Mouse (Mus musculus) intestine, embryonic 14.5 days (tissue): ENCODE measurements at regions not wholly inside any gene's neighbourhood (a gene's known extent, or its start where the extent isn't known, plus 50 kb on each side); places are given as distances from the start of the nearest gene placed in this dataset.

Experiments
- ATAC-seq: fragments of 200-750 bp; cut with Nextera tagmentation; replicated peaks from 2 replicates; pipeline ENCODE4 v1.8.0; 2017; ENCODE audit warnings: low read depth, moderate number of reproducible peaks, moderate TSS enrichment, moderate library complexity; ENCODE audit not compliant: low FRiP score, low TSS enrichment
- DNase-seq: peaks from one replicate; pipeline ENCODE4 v3.0.0-alpha.2; 2018; ENCODE audit warnings: low spot score
- H3K27ac ChIP-seq: fragments of 300-500 bp; sonication (generic); 2 replicates; pipeline ENCODE4 v1.5.1; 2014; ENCODE audit warnings: low read depth, mild to moderate bottlenecking, control low read depth
- H3K27me3 ChIP-seq: fragments of 300-500 bp; sonication (generic); replicated peaks from 2 replicates; pipeline ENCODE4 v1.6.1; 2014; ENCODE audit warnings: low read length, control low read depth; ENCODE audit not compliant: control insufficient read depth, insufficient read depth
- H3K36me3 ChIP-seq: fragments of 300-500 bp; sonication (generic); 2 replicates; pipeline ENCODE4 v1.6.1; 2014; ENCODE audit warnings: low read length, control low read depth; ENCODE audit not compliant: control insufficient read depth, insufficient read depth
- H3K4me1 ChIP-seq: fragments of 300-500 bp; sonication (generic); replicated peaks from 2 replicates; pipeline ENCODE4 v1.6.1; 2014; ENCODE audit warnings: low read length, control low read depth, mixed read lengths; ENCODE audit not compliant: control insufficient read depth, insufficient read depth
- H3K4me2 ChIP-seq: fragments of 300-500 bp; sonication (generic); 2 replicates; pipeline ENCODE4 v1.6.1; 2014; ENCODE audit warnings: low read length
- H3K4me3 ChIP-seq: fragments of 300-500 bp; sonication (generic); 2 replicates; pipeline ENCODE4 v1.5.1; 2014; ENCODE audit warnings: low read depth, low read length, control low read depth, mixed read lengths
- H3K9ac ChIP-seq: fragments of 300-500 bp; sonication (generic); 2 replicates; pipeline ENCODE4 v1.6.1; 2014; ENCODE audit warnings: mild to moderate bottlenecking, low read length
- H3K9me3 ChIP-seq: fragments of 300-500 bp; sonication (generic); 2 replicates; pipeline ENCODE4 v1.6.1; 2016; ENCODE audit warnings: low read length, control low read depth; ENCODE audit not compliant: control insufficient read depth
- WGBS: fragments of 180-500 bp; shearing (Covaris S2); extraction: QIAGEN DNeasy Blood & Tissue Kit; methylation state at CpG from one replicate; pipeline ENCODE4 v1.1.7; 2014; 5-methylcytosine and 5-hydroxymethylcytosine counted together

DNA sequence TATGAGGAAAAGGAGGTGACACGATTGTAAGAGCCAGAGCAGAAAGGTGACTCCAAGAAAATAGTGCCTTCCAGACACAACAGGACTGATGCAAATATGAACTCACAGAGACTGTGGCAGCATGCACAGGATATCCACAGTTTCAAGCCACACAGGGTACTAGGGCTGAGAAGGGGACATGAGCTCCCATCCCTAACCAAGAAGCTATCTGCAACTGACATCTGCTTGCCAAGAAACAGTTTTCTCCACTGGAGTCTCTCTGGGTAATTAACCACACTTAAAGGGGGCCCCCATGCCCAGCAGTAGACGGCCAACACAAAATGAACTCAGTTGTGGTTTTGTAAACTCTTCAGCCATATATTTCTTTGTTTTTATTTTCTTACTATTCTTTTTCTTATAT is 176.1 kb downstream of the Gm11361 start:
- H3K4me2 ChIP-seq = no peak overlapping the region
- H3K9me3 ChIP-seq = no peaks in the 10 kb centered on the region
- H3K4me1 ChIP-seq = no peaks in the 10 kb centered on the region
- H3K27me3 ChIP-seq = no peaks in the 10 kb centered on the region
- no peaks in the 10 kb centered on the region for H3K36me3 ChIP-seq
- no peak overlapping the region for H3K27ac ChIP-seq
- no peak overlapping the region for H3K4me3 ChIP-seq
- ATAC-seq = no peak
- H3K9ac ChIP-seq = no peak overlapping the region
- no peak for DNase-seq
- 71% methylated on average over 2 of the region's 2 CpGs for WGBS

DNA sequence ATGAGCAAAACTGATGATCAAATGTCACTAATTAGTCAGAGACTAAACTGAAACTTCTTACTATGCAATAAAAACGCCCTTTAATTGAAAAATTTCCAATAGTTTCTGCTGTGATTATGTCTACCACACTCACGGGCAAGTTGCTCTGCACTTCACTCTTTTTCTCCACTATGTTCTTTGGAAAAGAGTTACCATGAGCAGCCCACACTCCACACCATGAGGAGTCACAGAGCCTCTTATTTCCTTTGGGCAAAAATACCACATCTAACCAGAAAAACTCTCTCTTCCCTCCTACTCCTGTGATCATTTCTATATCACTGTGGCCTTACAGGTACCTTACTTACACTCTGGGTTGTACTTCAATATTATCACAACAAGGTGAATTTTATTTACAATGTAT is 174.7 kb downstream of the Gm11361 start:
- no peak for DNase-seq
- H3K4me3 ChIP-seq = no peak overlapping the region
- H3K4me2 ChIP-seq = no peak overlapping the region
- H3K36me3 ChIP-seq = no peaks in the 10 kb centered on the region
- H3K27me3 ChIP-seq = no peaks in the 10 kb centered on the region
- H3K9me3 ChIP-seq = no peaks in the 10 kb centered on the region
- no peak for ATAC-seq
- 80% methylated on average over 2 of the region's 2 CpGs for WGBS
- H3K4me1 ChIP-seq = no peaks in the 10 kb centered on the region
- no peak overlapping the region for H3K9ac ChIP-seq
- no peak overlapping the region for H3K27ac ChIP-seq

DNA sequence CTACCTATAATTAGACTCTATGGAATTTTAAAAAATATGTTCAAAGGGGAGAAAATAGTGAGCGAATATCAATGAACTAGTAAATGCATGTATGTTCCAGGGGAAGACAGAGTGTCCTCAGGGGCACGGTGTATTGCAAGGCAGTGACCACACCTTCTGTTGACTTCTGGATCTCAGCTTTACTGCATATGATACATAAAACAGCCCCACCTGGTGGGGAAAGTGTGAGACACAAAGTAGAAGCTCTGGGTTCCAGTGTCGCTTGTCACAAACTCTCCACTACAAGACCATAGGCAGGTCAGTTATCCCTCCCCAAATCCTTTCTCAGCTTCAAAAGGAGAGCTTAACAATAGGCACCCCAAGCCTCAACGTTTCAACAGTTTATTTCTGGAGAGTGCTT is 168.8 kb downstream of the Gm11361 start:
- H3K4me3 ChIP-seq = no peak overlapping the region
- H3K27ac ChIP-seq = no peak overlapping the region
- no peak overlapping the region for H3K4me2 ChIP-seq
- H3K27me3 ChIP-seq = no peaks in the 10 kb centered on the region
- no peak overlapping the region for H3K9ac ChIP-seq
- peaks cover 7% of the 10 kb centered on the region; the same call in 1 of the 2 replicates for H3K4me1 ChIP-seq
- DNase-seq (no peak), ATAC-seq (no peak)
- H3K9me3 ChIP-seq = no peaks in the 10 kb centered on the region
- 77% methylated on average over 4 of the region's 4 CpGs for WGBS
- no peaks in the 10 kb centered on the region for H3K36me3 ChIP-seq

DNA sequence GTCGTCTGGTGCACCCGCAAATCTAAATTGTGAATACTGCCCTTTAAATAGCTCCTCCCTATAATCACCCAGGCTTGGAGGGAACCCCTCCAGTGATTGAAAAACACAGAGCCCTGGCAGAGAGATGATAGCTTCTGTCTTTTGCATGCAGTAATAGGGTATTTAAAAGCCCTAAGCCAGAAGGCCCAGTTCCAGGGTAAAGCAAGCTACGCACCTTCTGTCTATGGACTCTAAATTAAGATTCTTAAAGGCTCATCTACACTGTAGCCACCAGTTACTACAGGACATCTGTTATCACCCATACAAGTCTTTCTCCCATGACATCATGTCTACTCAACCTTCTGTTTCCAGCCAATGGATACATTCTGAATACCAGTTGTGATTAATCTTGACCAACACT is 167.8 kb downstream of the Gm11361 start:
- H3K4me1 ChIP-seq = peaks cover 7% of the 10 kb centered on the region; the same call in 1 of the 2 replicates
- no peaks in the 10 kb centered on the region for H3K9me3 ChIP-seq
- H3K9ac ChIP-seq = no peak overlapping the region
- no peak overlapping the region for H3K27ac ChIP-seq
- DNase-seq = no peak
- no peaks in the 10 kb centered on the region for H3K36me3 ChIP-seq
- WGBS = 54% methylated on average over 3 of the region's 3 CpGs
- no peak overlapping the region for H3K4me2 ChIP-seq
- H3K27me3 ChIP-seq = no peaks in the 10 kb centered on the region
- ATAC-seq = no peak
- H3K4me3 ChIP-seq = no peak overlapping the region

DNA sequence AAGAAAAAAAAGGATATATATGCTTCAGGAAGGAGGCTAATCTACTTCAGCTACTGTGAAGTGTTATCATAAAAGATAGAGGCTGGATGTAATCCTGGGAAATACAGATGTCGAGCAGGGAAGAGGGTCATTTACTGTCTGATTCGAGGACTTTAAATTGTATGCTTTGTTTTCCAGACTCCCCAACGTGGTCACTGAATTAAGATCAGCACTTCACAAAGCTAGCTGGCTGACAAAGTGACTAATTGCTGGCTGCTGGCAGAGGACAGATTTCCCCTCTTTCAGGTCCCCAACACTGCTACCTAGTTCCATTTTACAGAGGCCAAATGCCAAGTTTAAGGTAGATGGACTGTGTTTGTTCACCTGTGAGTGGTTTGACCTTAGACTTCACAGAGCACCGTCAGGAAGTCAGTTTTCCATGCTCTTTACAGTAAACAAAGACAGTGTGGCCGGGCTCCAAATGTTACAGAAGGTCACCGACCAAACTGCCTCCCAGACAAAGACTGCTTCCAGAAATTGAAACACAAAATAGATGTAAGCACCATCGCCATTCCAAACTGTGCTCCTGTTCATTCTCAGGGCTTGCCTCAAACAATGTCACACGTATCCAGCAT is 167.2 kb downstream of the Gm11361 start:
- ATAC-seq (no peak), DNase-seq (no peak)
- Histone ChIP-seq H3K9me3 (no peaks in the 10 kb centered on the region), H3K27ac (no peak overlapping the region), H3K9ac (no peak overlapping the region), H3K27me3 (no peaks in the 10 kb centered on the region), H3K4me1 (peaks cover 10% of the 10 kb centered on the region; the same call in 1 of the 2 replicates), H3K4me3 (no peak overlapping the region), H3K4me2 (no peak overlapping the region), H3K36me3 (no peaks in the 10 kb centered on the region)
- 19% methylated on average over 8 of the region's 8 CpGs for WGBS

DNA sequence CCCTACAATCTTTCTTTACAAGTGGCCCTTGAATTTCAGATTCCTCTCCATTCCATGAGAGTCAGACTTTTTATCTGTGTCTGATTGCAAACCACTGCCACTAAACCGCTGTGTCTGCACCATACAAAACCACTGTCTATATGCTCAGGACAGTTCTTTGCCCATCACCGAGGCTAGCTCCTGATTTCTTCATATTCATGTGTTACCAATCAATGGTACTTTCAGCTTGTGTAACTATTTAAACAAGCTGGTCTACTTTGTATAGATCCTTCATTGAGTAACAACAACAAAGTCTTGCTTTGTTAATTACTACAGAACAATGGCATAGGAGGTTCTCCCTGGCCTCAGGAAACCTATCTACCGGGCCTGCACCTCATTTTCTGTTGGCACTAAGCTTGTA is 164.0 kb downstream of the Gm11361 start:
- no peaks in the 10 kb centered on the region for H3K36me3 ChIP-seq
- H3K4me1 ChIP-seq = peaks cover 37% of the 10 kb centered on the region
- H3K27me3 ChIP-seq = no peaks in the 10 kb centered on the region
- no peak overlapping the region for H3K4me3 ChIP-seq
- WGBS = 83% methylated on average over 3 of the region's 3 CpGs
- ATAC-seq = no peak
- H3K9ac ChIP-seq = no peak overlapping the region
- H3K4me2 ChIP-seq = no peak overlapping the region
- H3K27ac ChIP-seq = no peak overlapping the region
- no peak for DNase-seq
- no peaks in the 10 kb centered on the region for H3K9me3 ChIP-seq

GRCm38 (mm10) chr13:28420636-28421035 is 163.3 kb downstream of the Gm11361 start:
- Histone ChIP-seq H3K36me3 (no peaks in the 10 kb centered on the region), H3K4me3 (no peak overlapping the region), H3K27ac (no peak overlapping the region), H3K4me1 (peaks cover 43% of the 10 kb centered on the region), H3K4me2 (no peak overlapping the region), H3K9me3 (no peaks in the 10 kb centered on the region), H3K27me3 (no peaks in the 10 kb centered on the region), H3K9ac (no peak overlapping the region)
- DNase-seq (no peak), ATAC-seq (no peak)
- 84% methylated on average over 3 of the region's 3 CpGs for WGBS

GRCm38 (mm10) chr13:28419950-28420381 is 162.6 kb downstream of the Gm11361 start:
- 61% methylated on average over 16 of the region's 16 CpGs for WGBS
- no peak overlapping the region for H3K4me2 ChIP-seq
- no peak overlapping the region for H3K27ac ChIP-seq
- no peaks in the 10 kb centered on the region for H3K9me3 ChIP-seq
- no peaks in the 10 kb centered on the region for H3K36me3 ChIP-seq
- H3K27me3 ChIP-seq = no peaks in the 10 kb centered on the region
- H3K9ac ChIP-seq = no peak overlapping the region
- ATAC-seq = no peak
- DNase-seq = no peak
- no peak overlapping the region for H3K4me3 ChIP-seq
- H3K4me1 ChIP-seq = peaks cover 42% of the 10 kb centered on the region

- H3K4me3 ChIP-seq = no peak overlapping the region
- H3K27ac ChIP-seq = peak overlapping the region; percentile 96
- no peaks in the 10 kb centered on the region for H3K9me3 ChIP-seq
- peaks cover 36% of the 10 kb centered on the region for H3K4me1 ChIP-seq
- no peak overlapping the region for H3K9ac ChIP-seq
- ATAC-seq (no peak), DNase-seq (no peak)
- no peaks in the 10 kb centered on the region for H3K27me3 ChIP-seq
- 84% methylated on average over 17 of the region's 17 CpGs for WGBS
- H3K4me2 ChIP-seq = peak overlapping the region; percentile 39; the same call in 1 of the 2 replicates
- H3K36me3 ChIP-seq = no peaks in the 10 kb centered on the region
Measured at GRCm38 (mm10) chr13:28418936-28419681, 161.8 kb downstream of the Gm11361 start.
